Mouse (Mus musculus) kidney, embryonic 14.5 days (tissue): ENCODE measurements around the gene Specc1. TPM values are rescaled to one million over a fixed set of nuclear protein-coding genes. Genes with fewer than 3 reads are reported as not detected.

Source experiments
- ATAC-seq: fragments of 200-750 bp; cut with Nextera tagmentation; 2 replicates; pipeline ENCODE4 v1.8.0; 2017; ENCODE audit warnings: moderate number of reproducible peaks, mild to moderate bottlenecking, moderate TSS enrichment, moderate library complexity; ENCODE audit not compliant: low FRiP score, low TSS enrichment
- H3K27ac ChIP-seq: fragments of 300-500 bp; sonication (generic); 2 replicates; pipeline ENCODE4 v1.5.1; 2014; ENCODE audit warnings: low read depth, mild to moderate bottlenecking, low read length, moderate library complexity, mixed read lengths
- H3K27me3 ChIP-seq: fragments of 300-500 bp; sonication (generic); 2 replicates; pipeline ENCODE4 v1.6.1; 2014; ENCODE audit warnings: mild to moderate bottlenecking, low read length; ENCODE audit not compliant: control insufficient read depth, insufficient read depth
- H3K36me3 ChIP-seq: fragments of 300-500 bp; sonication (generic); 2 replicates; pipeline ENCODE4 v1.6.1; 2014; ENCODE audit warnings: low read length, mixed read lengths; ENCODE audit not compliant: control insufficient read depth, insufficient read depth
- H3K4me1 ChIP-seq: fragments of 300-500 bp; sonication (generic); 2 replicates; pipeline ENCODE4 v1.6.1; 2014; ENCODE audit warnings: low read length, mixed read lengths; ENCODE audit not compliant: control insufficient read depth, insufficient read depth
- H3K4me2 ChIP-seq: fragments of 300-500 bp; sonication (generic); replicated peaks from 2 replicates; pipeline ENCODE4 v1.6.1; 2014; ENCODE audit warnings: low read depth, mild to moderate bottlenecking, low read length
- H3K4me3 ChIP-seq: fragments of 300-500 bp; sonication (generic); 2 replicates; pipeline ENCODE4 v1.5.1; 2014; ENCODE audit warnings: mild to moderate bottlenecking, low read length
- H3K9ac ChIP-seq: fragments of 300-500 bp; sonication (generic); 2 replicates; pipeline ENCODE4 v1.6.1; 2014; ENCODE audit warnings: low read depth, mild to moderate bottlenecking, low read length, moderate library complexity
- H3K9me3 ChIP-seq: fragments of 300-500 bp; sonication (generic); 2 replicates; pipeline ENCODE4 v1.6.1; 2016; ENCODE audit warnings: low read length; ENCODE audit not compliant: control insufficient read depth
- WGBS: fragments of 180-500 bp; shearing (Covaris S2); extraction: QIAGEN DNeasy Blood & Tissue Kit; methylation state at CpG from one replicate; pipeline ENCODE4 v1.1.7; 2014; 5-methylcytosine and 5-hydroxymethylcytosine counted together
- polyA plus RNA-seq: library from polyadenylated mRNA; unstranded; fragments of >200 nt; fragmentation: Nextera tagmentation; extraction: Ambion mirVana; gene quantifications from 2 replicates; pipeline ENCODE4 v1.2.1, GENCODE M21; 2014

The Specc1 gene
- polyA plus RNA-seq, 1 experiment from 2014 or later, result 13.6 TPM

DNA sequence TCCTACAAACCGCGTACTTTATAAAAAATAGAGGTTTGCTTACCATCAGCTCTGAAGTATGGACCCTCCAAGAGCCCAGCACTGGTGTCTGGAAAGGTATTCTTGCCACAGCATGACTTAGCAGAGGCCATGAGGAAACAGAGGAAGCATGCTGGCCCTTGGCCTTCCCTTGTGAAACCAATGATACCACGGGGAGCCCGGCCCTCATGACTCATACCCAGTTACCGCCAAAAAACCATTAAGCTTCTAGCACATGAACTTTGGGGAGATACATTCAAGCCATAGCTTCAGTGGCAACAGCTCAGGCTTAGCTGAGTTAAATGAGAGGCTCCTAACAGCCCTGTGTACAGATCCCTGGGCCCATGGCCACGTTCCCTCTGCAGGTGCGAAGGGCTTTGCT is 267.4 kb downstream of the Specc1 start:
- H3K36me3 ChIP-seq, result no peaks in the 10 kb centered on the region
- no peak for ATAC-seq
- no peak overlapping the region for H3K9ac ChIP-seq
- H3K4me3 ChIP-seq, result no peak overlapping the region
- 91% methylated on average over 7 of the region's 7 CpGs for WGBS
- 0 out of 2 replicates have a peak, but pooled peaks cover 6% of the 10 kb centered on the region for H3K4me1 ChIP-seq
- no peaks in the 10 kb centered on the region for H3K9me3 ChIP-seq
- H3K27me3 ChIP-seq, result no peaks in the 10 kb centered on the region
- H3K4me2 ChIP-seq, result no peak overlapping the region
- H3K27ac ChIP-seq, result no peak overlapping the region

DNA sequence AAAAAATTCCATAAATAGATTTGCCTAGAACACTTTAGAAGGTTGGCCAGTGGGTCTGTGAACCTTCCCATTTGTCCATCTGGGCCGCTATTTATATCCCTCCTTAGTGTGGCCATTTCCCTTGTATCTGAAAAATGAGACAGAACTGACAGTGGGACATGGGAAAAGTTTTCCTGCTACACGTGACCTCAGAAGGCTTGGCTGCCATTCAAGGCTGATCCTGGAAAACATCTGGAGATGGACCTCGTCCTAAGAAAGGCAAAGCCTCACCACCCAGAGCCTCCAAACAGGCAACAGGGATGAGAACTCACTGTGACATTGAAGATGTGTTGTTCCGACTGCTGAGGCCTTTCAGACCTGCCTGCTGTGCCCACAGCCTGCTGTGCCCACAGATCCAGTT is 268.2 kb downstream of the Specc1 start:
- H3K4me1 ChIP-seq, result 0 out of 2 replicates have a peak, but pooled peaks cover 6% of the 10 kb centered on the region
- ATAC-seq, result no peak
- no peak overlapping the region for H3K4me3 ChIP-seq
- H3K27me3 ChIP-seq, result no peaks in the 10 kb centered on the region
- no peak overlapping the region for H3K27ac ChIP-seq
- H3K9me3 ChIP-seq, result no peaks in the 10 kb centered on the region
- no peaks in the 10 kb centered on the region for H3K36me3 ChIP-seq
- no peak overlapping the region for H3K9ac ChIP-seq
- WGBS, result 63% methylated on average over 4 of the region's 4 CpGs
- H3K4me2 ChIP-seq, result no peak overlapping the region

DNA sequence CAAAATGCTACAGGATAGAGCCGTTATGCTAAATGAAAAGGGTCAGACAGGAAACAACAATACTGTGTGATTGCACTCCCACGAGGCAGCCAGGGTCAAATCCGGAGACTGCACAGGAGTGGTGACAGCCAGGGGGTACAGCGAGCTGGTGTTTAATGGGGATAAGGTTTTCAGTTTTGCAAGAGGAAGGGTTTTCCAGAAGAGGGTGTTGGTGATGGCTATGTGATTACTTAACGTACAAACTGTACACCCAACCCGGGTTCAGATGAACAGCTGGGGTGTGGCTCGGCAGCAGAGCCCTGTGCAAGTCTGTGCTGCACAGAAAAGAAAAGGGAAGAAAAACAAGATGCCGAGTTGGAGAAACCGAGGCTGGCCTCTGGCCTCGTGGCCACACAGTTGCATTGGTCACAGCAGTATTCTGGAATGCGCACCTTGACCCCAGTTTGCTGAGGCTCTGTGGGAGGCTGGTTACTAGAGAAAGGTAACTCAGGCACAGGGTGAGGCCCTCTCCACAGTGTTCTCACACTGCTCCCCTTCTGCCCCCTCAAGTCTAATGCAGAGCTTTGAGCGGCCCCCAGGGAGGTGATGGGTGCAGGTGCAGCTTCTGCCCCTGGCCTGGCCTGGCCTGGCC is 284.2 kb downstream of the Specc1 start:
- Histone ChIP-seq H3K27me3 (no peaks in the 10 kb centered on the region), H3K4me1 (no peaks in the 10 kb centered on the region), H3K4me2 (no peak overlapping the region), H3K4me3 (no peak overlapping the region), H3K9ac (no peak overlapping the region), H3K9me3 (no peaks in the 10 kb centered on the region), H3K36me3 (no peaks in the 10 kb centered on the region), H3K27ac (no peak overlapping the region)
- 66% methylated on average over 12 of the region's 12 CpGs for WGBS
- no peak for ATAC-seq

DNA sequence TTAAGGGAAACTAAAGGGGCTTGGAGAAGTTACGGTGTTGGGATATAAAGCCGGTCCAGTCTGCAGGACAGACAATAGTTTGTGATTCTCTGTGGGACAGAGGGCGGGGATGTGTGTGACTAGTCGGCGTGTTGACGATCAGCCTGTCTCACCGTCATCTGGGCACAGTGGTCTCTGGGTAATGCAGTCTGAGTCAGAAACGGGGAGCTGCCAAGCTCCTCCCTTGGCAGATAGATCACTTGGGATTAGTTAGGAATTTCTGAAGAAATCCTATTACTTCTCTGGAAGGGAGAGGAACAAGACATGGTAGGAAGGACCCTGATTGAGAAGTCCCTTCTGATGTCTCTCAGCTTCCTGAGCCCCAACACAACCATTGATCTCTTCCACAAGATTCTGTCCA is 287.3 kb downstream of the Specc1 start:
- no peaks in the 10 kb centered on the region for H3K4me1 ChIP-seq
- no peak overlapping the region for H3K4me2 ChIP-seq
- peaks cover 5% of the 10 kb centered on the region; the same call in 1 of the 2 replicates for H3K27me3 ChIP-seq
- no peak overlapping the region for H3K27ac ChIP-seq
- WGBS, result 89% methylated on average over 8 of the region's 8 CpGs
- ATAC-seq, result no peak
- H3K9ac ChIP-seq, result no peak overlapping the region
- H3K36me3 ChIP-seq, result no peaks in the 10 kb centered on the region
- H3K4me3 ChIP-seq, result no peak overlapping the region
- no peaks in the 10 kb centered on the region for H3K9me3 ChIP-seq

DNA sequence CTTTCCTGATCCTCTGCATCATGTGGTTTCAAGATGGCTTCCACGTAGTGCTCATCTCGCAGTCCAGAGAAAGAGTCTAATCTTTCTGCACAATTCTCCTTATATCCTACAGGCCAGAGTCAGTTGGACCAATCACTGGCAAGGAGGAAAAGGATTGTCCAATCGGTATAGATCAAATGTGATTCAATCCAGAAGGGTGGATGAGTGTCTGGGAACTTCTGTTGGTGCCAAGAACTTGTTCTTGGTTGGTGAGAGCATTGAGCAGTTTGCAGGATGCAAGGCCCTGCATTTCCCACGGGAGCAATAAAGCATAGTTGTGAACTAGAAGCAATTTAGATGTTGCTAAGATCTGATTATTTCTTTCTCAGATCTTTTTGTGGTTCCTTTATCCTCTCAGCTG is 287.9 kb downstream of the Specc1 start:
- H3K36me3 ChIP-seq, result no peaks in the 10 kb centered on the region
- H3K9me3 ChIP-seq, result no peaks in the 10 kb centered on the region
- H3K27me3 ChIP-seq, result peaks cover 11% of the 10 kb centered on the region
- 0 out of 2 replicates have a peak, but pooled peaks cover 3% of the 10 kb centered on the region for H3K4me1 ChIP-seq
- no peak for ATAC-seq
- H3K27ac ChIP-seq, result no peak overlapping the region
- no peak overlapping the region for H3K4me3 ChIP-seq
- H3K9ac ChIP-seq, result no peak overlapping the region
- no peak overlapping the region for H3K4me2 ChIP-seq
- WGBS, result 91% methylated on average over 4 of the region's 4 CpGs

DNA sequence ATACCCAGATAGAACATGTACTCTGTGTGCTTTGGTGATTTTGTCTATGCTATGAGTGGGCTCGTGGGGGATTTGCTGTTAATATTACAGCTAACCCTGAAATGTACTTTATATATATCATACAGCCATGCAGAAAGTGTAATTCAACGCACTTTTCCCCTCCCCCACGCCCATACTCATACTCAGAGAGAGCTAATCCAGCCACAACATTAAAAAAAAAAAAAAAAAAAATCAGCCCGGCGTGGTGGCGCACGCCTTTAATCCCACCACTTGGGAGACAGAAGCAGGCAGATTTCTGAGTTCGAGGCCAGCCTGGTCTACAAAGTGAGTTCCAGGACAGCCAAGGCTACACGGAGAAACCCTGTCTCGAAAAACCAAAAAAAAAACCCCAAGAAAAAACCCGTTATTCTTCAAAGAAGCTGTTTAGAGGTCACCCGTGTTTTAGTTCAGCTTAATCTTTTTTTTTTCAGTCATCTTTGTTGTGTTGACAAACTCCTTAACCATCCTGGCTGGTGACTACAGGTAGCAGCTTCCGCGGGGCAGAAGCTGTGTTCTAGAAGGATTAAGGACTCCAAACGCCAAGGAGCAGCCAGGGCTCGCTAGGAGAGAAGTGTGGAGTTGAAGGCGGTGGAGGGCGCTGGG is 291.3 kb downstream of the Specc1 start:
- Histone ChIP-seq H3K27ac (no peak overlapping the region), H3K9me3 (no peaks in the 10 kb centered on the region), H3K4me3 (peak overlapping the region; percentile 56), H3K27me3 (peaks cover 22% of the 10 kb centered on the region), H3K4me2 (peak overlapping the region; percentile 99), H3K9ac (peak overlapping the region; percentile 51), H3K36me3 (no peaks in the 10 kb centered on the region), H3K4me1 (peaks cover 3% of the 10 kb centered on the region; the same call in 1 of the 2 replicates)
- WGBS, result 39% methylated on average over 18 of the region's 18 CpGs
- ATAC-seq, result no peak

DNA sequence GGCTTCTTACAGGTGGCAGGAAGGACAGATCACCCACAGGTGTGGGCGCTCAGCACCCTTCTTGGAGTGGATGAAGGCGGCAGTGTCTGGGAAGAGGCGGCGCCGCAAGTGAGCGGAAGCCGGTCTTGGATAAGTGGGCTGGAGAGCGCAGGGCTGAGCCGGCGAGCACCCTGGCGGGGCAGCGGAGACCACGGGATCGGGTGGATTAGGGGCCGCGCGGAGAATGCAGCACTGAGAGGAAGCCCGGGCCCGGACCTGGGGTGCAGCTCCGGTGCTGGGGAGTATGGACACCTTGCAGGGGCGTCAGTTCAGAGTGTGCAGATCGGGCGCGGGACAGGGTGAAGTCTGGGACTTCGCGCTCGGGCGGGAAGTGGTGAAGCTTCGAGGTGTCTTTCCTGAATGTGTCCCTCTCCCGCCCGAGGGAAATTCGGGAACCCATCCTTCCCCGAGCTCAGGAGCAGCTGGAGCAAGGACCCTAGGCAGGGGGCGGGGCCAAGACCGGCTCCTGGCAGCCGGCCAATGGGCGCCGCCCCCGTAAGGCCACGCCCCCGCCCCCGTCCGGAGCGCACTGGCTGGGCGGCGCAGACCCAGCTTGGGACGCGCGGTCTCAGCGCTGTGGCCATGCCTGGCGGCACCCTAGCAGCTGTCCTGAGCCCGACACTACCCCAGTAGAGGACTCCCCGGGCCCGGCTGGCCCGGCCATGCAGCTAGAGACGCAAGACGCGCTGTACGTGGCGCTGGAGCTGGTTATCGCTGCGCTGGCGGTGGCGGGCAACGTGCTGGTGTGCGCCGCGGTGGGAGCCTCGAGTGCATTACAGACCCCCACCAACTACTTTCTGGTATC is 292.1 kb downstream of the Specc1 start, which contains the start of gene Adora2b:
TSS of gene Adora2b (plus strand) at position 584 of the 844 bp plus-strand sequence.
- Histone ChIP-seq H3K9me3 (no peaks in the 10 kb centered on the region), H3K4me3 (peak within 1 kb of the TSS; percentile 56), H3K27ac (no peak within 1 kb of the TSS), H3K4me1 (peaks cover 3% of the 10 kb centered on the region; the same call in 1 of the 2 replicates), H3K4me2 (peak within 1 kb of the TSS; percentile 99), H3K9ac (peak within 1 kb of the TSS; percentile 51), H3K27me3 (peaks cover 22% of the 10 kb centered on the region), H3K36me3 (no peaks in the 10 kb centered on the region)
- WGBS, result under 1% methylated on average over 68 of the region's 69 CpGs
- ATAC-seq, result peak; percentile 94

DNA sequence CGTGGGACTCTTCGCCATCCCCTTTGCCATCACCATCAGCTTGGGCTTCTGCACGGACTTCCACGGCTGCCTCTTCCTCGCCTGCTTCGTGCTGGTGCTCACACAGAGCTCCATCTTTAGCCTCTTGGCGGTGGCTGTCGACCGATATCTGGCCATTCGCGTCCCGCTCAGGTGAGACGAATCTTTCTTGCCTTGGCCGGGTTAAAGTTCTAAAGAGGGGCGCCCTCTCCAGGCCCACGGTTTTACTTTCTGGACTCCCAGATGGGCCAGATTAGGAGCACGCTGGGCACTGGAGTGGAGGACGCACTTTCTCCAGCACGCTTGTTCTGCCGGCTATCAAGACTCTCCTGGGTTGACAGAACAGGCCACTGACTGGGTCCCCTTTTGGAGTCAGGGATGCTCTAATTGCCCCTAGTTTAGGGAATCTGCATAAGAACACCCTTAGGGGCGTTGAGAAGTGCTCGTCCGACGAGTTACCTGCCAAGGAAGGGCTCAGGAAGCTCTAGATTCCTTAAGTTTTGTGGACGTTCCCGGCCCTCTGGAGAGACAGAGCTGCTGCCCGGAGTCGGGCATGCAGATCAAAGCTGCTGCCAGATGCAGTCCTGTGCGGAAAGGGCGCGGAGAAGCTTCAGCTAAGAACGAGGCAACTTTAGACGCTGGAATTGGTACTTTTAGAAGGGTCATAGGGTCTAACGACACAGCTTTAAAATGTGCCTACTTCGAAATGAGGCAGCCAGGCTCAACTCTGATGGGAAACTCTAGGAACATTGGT is 292.9 kb downstream of the Specc1 start:
- Histone ChIP-seq H3K9ac (peak overlapping the region; percentile 40), H3K4me2 (peak overlapping the region; percentile 99), H3K9me3 (no peaks in the 10 kb centered on the region), H3K4me3 (peak overlapping the region; percentile 56), H3K27ac (no peak overlapping the region), H3K27me3 (peaks cover 22% of the 10 kb centered on the region), H3K4me1 (peaks cover 3% of the 10 kb centered on the region; the same call in 1 of the 2 replicates), H3K36me3 (no peaks in the 10 kb centered on the region)
- peak; percentile 37; the same call in 1 of the 2 replicates for ATAC-seq
- 2% methylated on average over 35 of the region's 35 CpGs for WGBS
